Mouse (Mus musculus) liver, adult 2 months (tissue): ENCODE results near the gene Ak1. TPM values are rescaled to one million over a fixed set of nuclear protein-coding genes. Genes with fewer than 3 reads are reported as not detected.

Source experiments
- DNase-seq: peaks from one replicate; pipeline ENCODE4 v3.0.0-alpha.2; 2011; ENCODE audit warnings: low read depth, low spot score; ENCODE audit errors: extremely low read depth
- H3K27ac ChIP-seq: fragments of 200-500 bp; replicated peaks from 2 replicates; pipeline ENCODE4 v1.5.1; 2012; ENCODE audit warnings: low read depth, mild to moderate bottlenecking, control low read depth, inconsistent platforms, low read length; ENCODE audit not compliant: insufficient read depth
- H3K27me3 ChIP-seq: fragments of 200-500 bp; 2 replicates; pipeline ENCODE4 v1.6.1; 2012; ENCODE audit warnings: mild to moderate bottlenecking, moderate library complexity, low read length, inconsistent platforms; ENCODE audit not compliant: control insufficient read depth, insufficient read depth
- H3K36me3 ChIP-seq: fragments of 200-500 bp; 2 replicates; pipeline ENCODE4 v1.6.1; 2012; ENCODE audit warnings: low read length, inconsistent platforms; ENCODE audit not compliant: control insufficient read depth, insufficient read depth
- H3K4me1 ChIP-seq: fragments of 200-500 bp; 2 replicates; pipeline ENCODE4 v1.6.1; 2011; ENCODE audit warnings: low read length; ENCODE audit not compliant: control insufficient read depth, insufficient read depth
- H3K4me3 ChIP-seq: fragments of 200-500 bp; 2 replicates; pipeline ENCODE4 v1.5.1; 2011; ENCODE audit warnings: low read depth, mild to moderate bottlenecking, control low read depth, low read length, moderate library complexity; ENCODE audit not compliant: insufficient read depth
- H3K79me2 ChIP-seq: fragments of 200-500 bp; 2 replicates; pipeline ENCODE4 v1.6.1; 2012; ENCODE audit warnings: inconsistent platforms, mild to moderate bottlenecking, low read length, moderate library complexity; ENCODE audit not compliant: control insufficient read depth, insufficient read depth
- H3K9ac ChIP-seq: fragments of 200-500 bp; 2 replicates; pipeline ENCODE4 v1.6.1; 2012; ENCODE audit warnings: low read depth, mild to moderate bottlenecking, control low read depth, inconsistent platforms, low read length
- CTCF ChIP-seq: fragments of 200-500 bp; IDR thresholded peaks from 2 replicates; pipeline ENCODE4 v1.5.1; 2011; ENCODE audit warnings: low read depth, low read length, control low read depth
- POLR2A ChIP-seq: fragments of 200-500 bp; IDR thresholded peaks from 2 replicates; pipeline ENCODE4 v1.6.1; 2011; ENCODE audit warnings: low read length, control low read depth; ENCODE audit not compliant: insufficient read depth; ENCODE audit errors: extremely low read depth
- WGBS: fragments of 180-500 bp; shearing (Covaris S2); methylation state at CpG from one replicate; pipeline ENCODE4 v1.1.7; 2018; 5-methylcytosine and 5-hydroxymethylcytosine counted together
- polyA plus RNA-seq: library from polyadenylated mRNA; depleted of rRNA; stranded (reverse); fragments of >200 nt; gene quantifications from 2 replicates; pipeline ENCODE4 v1.2.3, GENCODE M21; 2012
- total RNA-seq: library from RNA; depleted of rRNA; stranded (reverse); fragments of >200 nt; gene quantifications from 2 replicates; pipeline ENCODE4 v1.2.3, GENCODE M21; 2014

Gene Ak1
- total and polyA plus RNA-seq, 2 experiments: 0.26 to 1.4 TPM

DNA sequence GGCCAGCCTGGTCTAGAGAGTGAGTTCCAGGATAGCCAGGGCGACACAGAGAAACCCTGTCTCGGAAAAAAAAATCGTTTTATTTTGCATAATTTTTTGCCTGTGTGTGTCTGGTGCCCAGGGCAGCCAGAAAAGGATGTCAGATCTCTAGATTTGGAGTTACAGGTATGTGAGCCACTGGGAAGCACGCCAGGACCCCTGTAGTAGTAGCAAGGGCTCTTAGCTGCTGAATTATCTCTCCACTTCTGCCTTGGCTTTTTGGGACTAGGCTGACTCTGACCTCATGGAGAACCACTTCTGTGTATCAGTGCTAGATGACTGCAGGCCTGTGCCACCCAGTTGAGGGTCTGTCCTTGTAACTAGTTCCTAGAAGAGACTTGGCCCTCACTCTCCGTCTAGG, 20.3 kb downstream of the Ak1 start:
- Histone ChIP-seq H3K4me1 (peaks cover 6% of the 10 kb centered on the region), H3K27ac (no peak overlapping the region), H3K79me2 (no peaks in the 10 kb centered on the region), H3K4me3 (no peak overlapping the region), H3K36me3 (no peaks in the 10 kb centered on the region), H3K9ac (no peak overlapping the region), H3K27me3 (no peaks in the 10 kb centered on the region)
- no peak for DNase-seq
- WGBS: 83% methylated on average over 5 of the region's 5 CpGs
- TF ChIP-seq CTCF (no peak), POLR2A (no peak)

DNA sequence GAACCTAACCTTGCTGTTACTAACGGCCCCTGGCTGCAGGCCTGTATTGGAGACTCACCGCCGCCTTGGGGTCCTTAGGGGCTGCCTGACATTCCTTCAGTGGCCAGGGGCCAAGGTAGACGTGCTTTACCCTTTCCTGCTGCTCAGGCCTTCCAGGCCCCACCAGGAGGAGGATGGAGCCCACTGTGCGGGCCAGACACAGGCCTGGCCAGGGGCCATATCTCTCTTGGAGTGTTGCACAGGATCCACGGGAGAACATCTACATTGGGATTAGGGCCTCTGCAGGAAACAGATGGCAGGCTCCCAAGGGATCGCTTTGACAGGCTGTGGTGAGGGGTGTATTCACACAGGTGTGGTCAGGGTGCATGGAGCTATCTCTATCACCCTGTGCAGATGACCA, 21.3 kb downstream of the Ak1 start:
- no peak for DNase-seq
- Histone ChIP-seq H3K4me3 (no peak overlapping the region), H3K4me1 (peaks cover 6% of the 10 kb centered on the region), H3K36me3 (no peaks in the 10 kb centered on the region), H3K79me2 (no peaks in the 10 kb centered on the region), H3K27me3 (no peaks in the 10 kb centered on the region), H3K9ac (no peak overlapping the region), H3K27ac (peak overlapping the region; percentile 19)
- WGBS: 71% methylated on average over 7 of the region's 7 CpGs
- no peak for TF ChIP-seq CTCF
- no peak for TF ChIP-seq POLR2A

DNA sequence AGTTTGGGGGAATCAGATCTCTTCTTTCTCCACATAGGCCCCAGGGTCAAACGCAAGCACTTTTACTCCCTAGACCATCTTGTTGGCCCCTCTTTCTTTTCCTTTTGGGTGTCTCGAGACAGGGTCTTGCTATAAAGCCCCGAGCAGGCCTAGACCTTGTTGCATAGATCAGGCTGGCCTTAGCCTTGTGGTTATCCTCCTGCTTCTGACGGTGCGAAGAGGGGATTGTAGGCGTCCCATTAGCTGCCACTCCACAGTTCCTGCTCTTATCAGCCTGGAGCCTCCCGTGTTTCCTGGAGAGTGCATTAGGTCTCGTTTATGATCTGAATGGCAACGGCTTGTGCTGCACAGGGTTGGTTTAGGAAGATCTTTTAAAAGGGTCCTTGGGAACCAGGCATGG, 22.5 kb downstream of the Ak1 start:
- H3K4me1 ChIP-seq: peaks cover 6% of the 10 kb centered on the region
- no peak overlapping the region for H3K4me3 ChIP-seq
- WGBS: 81% methylated on average over 9 of the region's 9 CpGs
- H3K9ac ChIP-seq: no peak overlapping the region
- DNase-seq: no peak
- H3K79me2 ChIP-seq: no peaks in the 10 kb centered on the region
- H3K36me3 ChIP-seq: no peaks in the 10 kb centered on the region
- no peak for TF ChIP-seq POLR2A
- TF ChIP-seq CTCF: no peak
- H3K27ac ChIP-seq: 0 out of 2 replicates have a peak overlapping the region, but pooled peaks have one; percentile 24
- H3K27me3 ChIP-seq: no peaks in the 10 kb centered on the region

DNA sequence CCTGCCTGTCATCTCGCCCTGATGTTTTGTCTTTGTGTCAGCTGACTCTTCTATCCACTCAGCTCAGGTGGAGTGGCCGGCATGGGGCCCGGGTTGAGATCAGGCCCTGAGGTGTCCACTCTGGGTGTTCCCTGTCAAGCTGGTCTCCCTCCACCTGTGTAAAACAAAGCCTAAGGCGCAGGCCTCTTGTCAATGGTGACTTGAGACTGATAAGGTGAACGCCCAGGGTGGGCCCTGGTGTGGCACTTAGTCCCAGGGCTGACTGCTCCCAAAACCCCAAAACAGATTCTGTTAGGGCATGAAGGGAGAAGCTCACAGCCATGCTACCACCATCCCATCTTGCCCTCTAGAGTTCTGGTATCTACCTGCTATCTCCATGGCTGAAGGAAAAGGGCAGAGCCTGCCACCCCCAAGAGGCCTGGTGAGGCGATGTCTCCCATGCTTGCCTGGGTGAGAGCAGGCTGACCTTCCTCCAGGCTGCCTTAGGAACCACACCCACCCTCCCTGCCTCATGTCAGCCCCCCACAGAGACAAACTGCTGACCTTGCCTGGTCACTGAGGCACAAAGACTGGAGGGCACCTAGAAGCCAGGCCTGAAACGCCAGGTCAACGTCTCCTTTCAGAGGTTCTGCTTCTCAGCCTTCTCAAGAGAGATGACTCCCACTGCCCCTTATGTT, 23.4 kb downstream of the Ak1 start:
- H3K27me3 ChIP-seq: no peaks in the 10 kb centered on the region
- DNase-seq: no peak
- no peak overlapping the region for H3K9ac ChIP-seq

DNA sequence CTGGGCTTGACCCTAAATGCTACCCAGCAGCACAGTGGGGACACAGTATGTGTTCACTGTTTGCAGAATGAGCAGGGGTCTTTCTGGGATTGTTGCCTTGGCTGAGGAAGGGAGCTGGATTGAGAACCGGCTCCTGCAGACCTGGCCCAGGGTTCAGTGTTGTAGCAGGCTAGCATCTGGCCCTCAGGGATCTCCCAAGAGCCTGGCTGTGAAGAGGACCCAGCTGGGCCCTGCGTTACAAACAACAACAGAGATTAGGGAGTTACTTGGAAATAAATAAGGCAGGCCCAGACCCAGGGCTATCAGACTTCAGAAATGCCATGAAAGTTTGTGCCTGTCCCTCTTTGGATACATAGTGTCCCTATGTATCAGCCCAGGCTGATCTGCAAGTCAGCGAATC, 24.1 kb downstream of the Ak1 start:
- no peaks in the 10 kb centered on the region for H3K79me2 ChIP-seq
- TF ChIP-seq CTCF: no peak
- TF ChIP-seq POLR2A: no peak
- H3K4me3 ChIP-seq: no peak overlapping the region
- H3K9ac ChIP-seq: no peak overlapping the region
- H3K36me3 ChIP-seq: no peaks in the 10 kb centered on the region
- H3K4me1 ChIP-seq: peaks cover 6% of the 10 kb centered on the region
- peak overlapping the region; percentile 33 for H3K27ac ChIP-seq
- DNase-seq: no peak
- H3K27me3 ChIP-seq: no peaks in the 10 kb centered on the region
- WGBS: 72% methylated on average over 3 of the region's 3 CpGs

More for the DNA sequence above, 23.4 kb downstream of the Ak1 start:
- Histone ChIP-seq H3K27ac (peak overlapping the region; percentile 33; the same call in 1 of the 2 replicates), H3K4me3 (no peak overlapping the region), H3K79me2 (no peaks in the 10 kb centered on the region), H3K4me1 (peaks cover 6% of the 10 kb centered on the region), H3K36me3 (no peaks in the 10 kb centered on the region)
- WGBS: 91% methylated on average over 8 of the region's 8 CpGs
- TF ChIP-seq CTCF (no peak), POLR2A (no peak)

DNA sequence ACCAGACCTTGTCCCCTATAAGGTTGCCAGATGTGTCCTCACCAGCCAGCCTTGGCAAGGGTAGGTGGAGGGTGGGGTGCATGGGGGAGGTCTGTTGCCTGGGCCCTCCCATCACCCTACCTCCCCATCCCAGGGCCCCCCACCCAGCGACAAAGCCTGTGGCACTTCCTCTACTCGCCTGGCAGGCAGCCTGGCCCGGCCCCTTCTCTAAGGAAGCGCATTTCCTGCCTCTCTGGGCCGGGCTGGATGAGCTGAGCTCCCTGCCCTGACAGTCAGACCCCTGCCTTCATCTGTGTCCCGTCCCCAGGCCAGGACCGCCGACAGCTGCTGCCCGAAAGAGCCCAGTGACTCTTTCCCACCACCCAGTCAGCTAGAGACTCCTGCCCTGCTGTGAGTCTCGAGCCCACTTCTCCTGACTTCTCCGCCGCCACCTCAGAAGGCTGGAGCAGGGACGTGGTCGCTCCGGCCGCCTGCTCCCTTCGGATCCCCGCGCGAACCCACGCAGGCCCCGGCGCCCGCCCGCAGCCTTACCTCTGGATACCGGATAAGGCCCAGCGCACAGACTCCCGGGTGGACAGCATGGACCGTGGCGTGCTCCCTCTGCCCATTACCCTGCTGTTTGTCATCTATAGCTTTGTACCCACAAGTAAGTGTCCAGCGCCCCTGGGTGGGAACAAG, 25.0 kb downstream of the Ak1 start, which contains the start of gene Eng:
Gene Eng, plus strand, starts transcription at position 217 of the 678 bp plus-strand sequence.
- DNase-seq: no peak
- Histone ChIP-seq H3K79me2 (peaks cover 6% of the 10 kb centered on the region; the same call in 1 of the 2 replicates), H3K4me1 (peaks cover 3% of the 10 kb centered on the region), H3K27me3 (no peaks in the 10 kb centered on the region), H3K9ac (peak within 1 kb of the TSS; percentile 89), H3K4me3 (peak within 1 kb of the TSS; percentile 87), H3K27ac (peak within 1 kb of the TSS; percentile 80), H3K36me3 (no peaks in the 10 kb centered on the region)
- TF ChIP-seq CTCF (no peak), POLR2A (0 out of 2 replicates have a peak, but pooled peaks have one; percentile 54)
- WGBS: 49% methylated on average over 31 of the region's 31 CpGs
